Mouse (Mus musculus) sigmoid colon, adult 10 weeks (tissue): ENCODE results near the gene Gm9970. TPM values are rescaled to one million over a fixed set of nuclear protein-coding genes. Genes with fewer than 3 reads are reported as not detected.

Experiments used
- polyA plus RNA-seq: library from polyadenylated mRNA; stranded (reverse); fragments of 350-450 nt; fragmentation: Illumina TruSeq; extraction: RNeasy Lipid Tissue Mini Kit (QIAGEN cat#74804); gene quantifications from one replicate; pipeline ENCODE4 v1.2.3, GENCODE M21; 2014; ENCODE audit warnings: low read depth, low replicate concordance

The Gm9970 gene
- polyA plus RNA-seq = not detected

GRCm38 (mm10) chr5:31240637-31241521 lies at the start of gene Gm9970, which contains the start of gene Nrbp1:
TSS of gene Gm9970 (minus strand) at chr5:31241232.
TSS of gene Nrbp1 (plus strand) at chr5:31240864.

GRCm38 (mm10) chr5:31251541-31252101 lies 10.6 kb upstream of the Gm9970 start, which contains the start of gene Krtcap3:
TSS of gene Krtcap3 (plus strand) at chr5:31251691.

GRCm38 (mm10) chr5:31220448-31221303 lies 20.4 kb downstream of the Gm9970 start, which contains the start of gene Ppm1g:
TSS of gene Ppm1g (minus strand) at chr5:31220687.

GRCm38 (mm10) chr5:31201742-31202590 lies 39.1 kb downstream of the Gm9970 start, which contains the start of gene Zfp513:
TSS of gene Zfp513 (minus strand) at chr5:31202303.

GRCm38 (mm10) chr5:31192939-31193630 lies 47.9 kb downstream of the Gm9970 start, which contains the start of the genes Snx17 and Eif2b4:
TSS of gene Snx17 (plus strand) at chr5:31193227.
TSS of gene Eif2b4 (minus strand) at chr5:31193430.

Other genes starting within 250 kb of the Gm9970 start
- gene Atraid, start 192.9 kb downstream of the Gm9970 start, polyA plus RNA-seq = 79.4 TPM
- 6.1 TPM for gene Slc5a6, start 192.3 kb downstream of the Gm9970 start, polyA plus RNA-seq
- gene Cad, start 186.5 kb downstream of the Gm9970 start, polyA plus RNA-seq = 0.85 TPM
- gene Dnajc5g, start 134.9 kb downstream of the Gm9970 start, polyA plus RNA-seq = not detected
- not detected for gene Slc30a3, start 133.0 kb downstream of the Gm9970 start, polyA plus RNA-seq
- gene Trim54, start 124.5 kb downstream of the Gm9970 start, polyA plus RNA-seq = not detected
- not detected for gene Ucn, start 102.4 kb downstream of the Gm9970 start, polyA plus RNA-seq
- 24.2 TPM for gene Mpv17, start 87.0 kb downstream of the Gm9970 start, polyA plus RNA-seq
- 0.66 TPM for gene Gm29609, start 61.3 kb downstream of the Gm9970 start, polyA plus RNA-seq
- gene Gtf3c2, start 61.1 kb downstream of the Gm9970 start, polyA plus RNA-seq = 64.0 TPM
- gene Snx17, start 48.0 kb downstream of the Gm9970 start, polyA plus RNA-seq = 38.8 TPM
- gene Eif2b4, start 47.8 kb downstream of the Gm9970 start, polyA plus RNA-seq = 1.8 TPM
- gene Zfp513, start 38.9 kb downstream of the Gm9970 start, polyA plus RNA-seq = 1.6 TPM
- gene Ppm1g, start 20.5 kb downstream of the Gm9970 start, polyA plus RNA-seq = 19.8 TPM
- 109 TPM for gene Nrbp1, start 368 bp downstream of the Gm9970 start, polyA plus RNA-seq
- gene Krtcap3, start 10.5 kb upstream of the Gm9970 start, polyA plus RNA-seq = 7.3 TPM
- gene Ift172, start 49.9 kb upstream of the Gm9970 start, polyA plus RNA-seq = 11.8 TPM
- gene Fndc4, start 54.8 kb upstream of the Gm9970 start, polyA plus RNA-seq = 1.7 TPM
- gene Gckr, start 56.2 kb upstream of the Gm9970 start, polyA plus RNA-seq = not detected
- gene Zfp512, start 211.2 kb upstream of the Gm9970 start, polyA plus RNA-seq = 23.8 TPM
- not detected for gene 4930548H24Rik, start 244.5 kb upstream of the Gm9970 start, polyA plus RNA-seq